Mouse (Mus musculus) liver, postnatal 0 days (tissue): Measurements from ENCODE around the gene Six3.

Source experiments
- CTCF ChIP-seq: sonication (generic); IDR thresholded peaks from 2 replicates; pipeline ENCODE4 v1.5.1; 2016; ENCODE audit warnings: antibody characterized with exemption, low read depth
- EP300 ChIP-seq: IDR thresholded peaks from 2 replicates; pipeline ENCODE4 v1.6.1; 2016; ENCODE audit warnings: antibody characterized with exemption, low read depth, mild to moderate bottlenecking

GRCm38 (mm10) chr17:85629396-85629795, 16.0 kb downstream of the Six3 start:
- TF ChIP-seq EP300 (no peak), CTCF (no peak)
